Mouse (Mus musculus) cerebellum, adult 9-10 months (tissue): Measurements from ENCODE around the gene Cpa5.

Experiments used
- DNase-seq: peaks from one replicate; pipeline ENCODE4 v3.0.0; 2022

The Cpa5 gene

GRCm38 (mm10) chr6:30610710-30611109 is at the start of gene Cpa5:
Gene Cpa5 (plus strand): TSS chr6:30611010.
- no peak for DNase-seq

- DNase-seq: no peak
These were observed 48.7 kb upstream of the Cpa5 start for GRCm38 (mm10) chr6:30562132-30562531.

- no peak for DNase-seq
These were observed 47.2 kb upstream of the Cpa5 start for GRCm38 (mm10) chr6:30563575-30563974.

GRCm38 (mm10) chr6:30564051-30564450 is 46.8 kb upstream of the Cpa5 start:
- no peak for DNase-seq

- DNase-seq: no peak
These were observed 42.7 kb upstream of the Cpa5 start, which contains the start of gene Cpa4 for GRCm38 (mm10) chr6:30568069-30568468. Gene Cpa4 (plus strand): TSS chr6:30568369.

- DNase-seq: no peak
These were observed 41.5 kb upstream of the Cpa5 start for GRCm38 (mm10) chr6:30569331-30569730.

GRCm38 (mm10) chr6:30570012-30570411 is 40.8 kb upstream of the Cpa5 start:
- no peak for DNase-seq

GRCm38 (mm10) chr6:30572456-30573311 is 38.1 kb upstream of the Cpa5 start:
- DNase-seq: peak; percentile 2

GRCm38 (mm10) chr6:30573380-30573779 is 37.4 kb upstream of the Cpa5 start:
- no peak for DNase-seq

- DNase-seq: no peak
These were observed 35.9 kb upstream of the Cpa5 start for GRCm38 (mm10) chr6:30574945-30575344.

GRCm38 (mm10) chr6:30576477-30577203 is 34.2 kb upstream of the Cpa5 start:
- no peak for DNase-seq

GRCm38 (mm10) chr6:30579961-30580840 is 30.6 kb upstream of the Cpa5 start:
- no peak for DNase-seq

GRCm38 (mm10) chr6:30580841-30581176 is 30.0 kb upstream of the Cpa5 start:
- no peak for DNase-seq

- no peak for DNase-seq
These were observed 23.8 kb upstream of the Cpa5 start for GRCm38 (mm10) chr6:30586886-30587442.

- DNase-seq: no peak
These were observed 21.0 kb upstream of the Cpa5 start for GRCm38 (mm10) chr6:30589819-30590218.

- DNase-seq: no peak
These were observed 18.9 kb upstream of the Cpa5 start for GRCm38 (mm10) chr6:30591851-30592404.

GRCm38 (mm10) chr6:30592417-30592974 is 18.3 kb upstream of the Cpa5 start:
- no peak for DNase-seq

GRCm38 (mm10) chr6:30594364-30594763 is 16.4 kb upstream of the Cpa5 start:
- no peak for DNase-seq

- no peak for DNase-seq
These were observed 14.4 kb upstream of the Cpa5 start for GRCm38 (mm10) chr6:30596230-30596898.

- DNase-seq: no peak
These were observed 10.8 kb upstream of the Cpa5 start for GRCm38 (mm10) chr6:30600033-30600432.

- DNase-seq: no peak
These were observed 9.8 kb upstream of the Cpa5 start for GRCm38 (mm10) chr6:30600995-30601394.
